Mouse (Mus musculus) neural tube, embryonic 12.5 days (tissue): ENCODE data around the gene Zfp296. TPM values are rescaled to one million over a fixed set of nuclear protein-coding genes. Genes with fewer than 3 reads are reported as not detected.

ENCODE experiments used
- ATAC-seq: fragments of 200-750 bp; cut with Nextera tagmentation; 2 replicates; pipeline ENCODE4 v1.8.0; 2017; ENCODE audit warnings: low read depth, mild to moderate bottlenecking, moderate TSS enrichment, moderate library complexity; ENCODE audit not compliant: low FRiP score
- H3K27ac ChIP-seq: fragments of 300-500 bp; sonication (generic); 2 replicates; pipeline ENCODE4 v1.5.1; 2016
- H3K27me3 ChIP-seq: fragments of 300-500 bp; sonication (generic); replicated peaks from 2 replicates; pipeline ENCODE4 v1.6.1; 2016; ENCODE audit warnings: mild to moderate bottlenecking
- H3K36me3 ChIP-seq: fragments of 300-500 bp; sonication (generic); 2 replicates; pipeline ENCODE4 v1.6.1; 2016; ENCODE audit warnings: mild to moderate bottlenecking
- H3K4me1 ChIP-seq: fragments of 300-500 bp; sonication (generic); 2 replicates; pipeline ENCODE4 v1.6.1; 2016
- H3K4me2 ChIP-seq: fragments of 300-500 bp; sonication (generic); replicated peaks from 2 replicates; pipeline ENCODE4 v1.6.1; 2016; ENCODE audit warnings: mild to moderate bottlenecking
- H3K4me3 ChIP-seq: fragments of 300-500 bp; sonication (generic); 2 replicates; pipeline ENCODE4 v1.5.1; 2016
- H3K9ac ChIP-seq: fragments of 300-500 bp; sonication (generic); 2 replicates; pipeline ENCODE4 v1.6.1; 2016; ENCODE audit warnings: mild to moderate bottlenecking
- H3K9me3 ChIP-seq: fragments of 300-500 bp; sonication (generic); 2 replicates; pipeline ENCODE4 v1.6.1; 2016; ENCODE audit warnings: mild to moderate bottlenecking
- WGBS: fragments of 180-500 bp; shearing (Covaris S2); methylation state at CpG from one replicate; pipeline ENCODE4 v1.1.7; 2016; 5-methylcytosine and 5-hydroxymethylcytosine counted together
- polyA plus RNA-seq: library from polyadenylated mRNA; unstranded; fragments of >200 nt; fragmentation: Nextera tagmentation; extraction: Ambion mirVana; gene quantifications from 2 replicates; pipeline ENCODE4 v1.2.1, GENCODE M21; 2016

Gene Zfp296
- polyA plus RNA-seq, 1 experiment from 2014 or later, result 0.30 TPM

- H3K9ac ChIP-seq, result no peak overlapping the region
- no peak overlapping the region for H3K4me3 ChIP-seq
- H3K27me3 ChIP-seq, result no peaks in the 10 kb centered on the region
- H3K4me2 ChIP-seq, result no peak overlapping the region
- no peak for ATAC-seq
- H3K9me3 ChIP-seq, result peaks cover 4% of the 10 kb centered on the region; the same call in 1 of the 2 replicates
- WGBS, result 100% methylated on average over 2 of the region's 2 CpGs
- H3K36me3 ChIP-seq, result peaks cover 46% of the 10 kb centered on the region
- H3K4me1 ChIP-seq, result peaks cover 13% of the 10 kb centered on the region
- no peak overlapping the region for H3K27ac ChIP-seq
These were observed 11.3 kb upstream of the Zfp296 start for GRCm38 (mm10) chr7:19565803-19566202.

GRCm38 (mm10) chr7:19567426-19567825 lies 9.7 kb upstream of the Zfp296 start:
- Histone ChIP-seq H3K9ac (no peak overlapping the region), H3K9me3 (peaks cover 4% of the 10 kb centered on the region; the same call in 1 of the 2 replicates), H3K4me1 (peaks cover 17% of the 10 kb centered on the region), H3K36me3 (peaks cover 46% of the 10 kb centered on the region), H3K27me3 (no peaks in the 10 kb centered on the region), H3K4me2 (no peak overlapping the region), H3K27ac (no peak overlapping the region), H3K4me3 (no peak overlapping the region)
- WGBS, result 95% methylated on average over 8 of the region's 8 CpGs
- ATAC-seq, result no peak

GRCm38 (mm10) chr7:19569647-19570046 lies 7.4 kb upstream of the Zfp296 start:
- WGBS, result 90% methylated on average over 3 of the region's 3 CpGs
- Histone ChIP-seq H3K36me3 (peaks cover 40% of the 10 kb centered on the region), H3K4me2 (no peak overlapping the region), H3K27ac (no peak overlapping the region), H3K27me3 (peaks cover 2% of the 10 kb centered on the region), H3K9me3 (no peaks in the 10 kb centered on the region), H3K4me3 (no peak overlapping the region), H3K4me1 (peaks cover 20% of the 10 kb centered on the region), H3K9ac (no peak overlapping the region)
- no peak for ATAC-seq

GRCm38 (mm10) chr7:19572926-19573775 lies 3.9 kb upstream of the Zfp296 start:
- under 1% methylated on average over 53 of the region's 53 CpGs for WGBS
- no peak overlapping the region for H3K27ac ChIP-seq

GRCm38 (mm10) chr7:19573776-19574140 lies 3.3 kb upstream of the Zfp296 start:
- Histone ChIP-seq H3K9ac (peak overlapping the region; percentile 87), H3K4me1 (peaks cover 28% of the 10 kb centered on the region), H3K4me2 (peak overlapping the region; percentile 67), H3K27ac (no peak overlapping the region), H3K9me3 (no peaks in the 10 kb centered on the region), H3K27me3 (peaks cover 39% of the 10 kb centered on the region), H3K4me3 (peak overlapping the region; percentile 75), H3K36me3 (peaks cover 17% of the 10 kb centered on the region)
- 26% methylated on average over 16 of the region's 16 CpGs for WGBS
- no peak for ATAC-seq

More at GRCm38 (mm10) chr7:19572926-19573775, 3.9 kb upstream of the Zfp296 start:
- peaks cover 33% of the 10 kb centered on the region for H3K27me3 ChIP-seq
- peaks cover 28% of the 10 kb centered on the region for H3K4me1 ChIP-seq
- H3K4me3 ChIP-seq, result peak overlapping the region; percentile 75
- H3K36me3 ChIP-seq, result peaks cover 20% of the 10 kb centered on the region
- peak; percentile 78 for ATAC-seq
- peak overlapping the region; percentile 87 for H3K9ac ChIP-seq
- H3K9me3 ChIP-seq, result no peaks in the 10 kb centered on the region
- H3K4me2 ChIP-seq, result peak overlapping the region; percentile 67

GRCm38 (mm10) chr7:19575559-19575958 lies 1.5 kb upstream of the Zfp296 start:
- Histone ChIP-seq H3K4me2 (no peak overlapping the region), H3K9me3 (no peaks in the 10 kb centered on the region), H3K4me1 (peaks cover 28% of the 10 kb centered on the region), H3K27ac (no peak overlapping the region), H3K4me3 (no peak overlapping the region), H3K36me3 (peaks cover 6% of the 10 kb centered on the region), H3K27me3 (peaks cover 55% of the 10 kb centered on the region), H3K9ac (no peak overlapping the region)
- WGBS, result 65% methylated on average over 3 of the region's 3 CpGs
- no peak for ATAC-seq

GRCm38 (mm10) chr7:19577877-19578414 lies 859 bp downstream of the Zfp296 start:
- Histone ChIP-seq H3K27me3 (peaks cover 55% of the 10 kb centered on the region), H3K9ac (no peak overlapping the region), H3K4me3 (peak overlapping the region; percentile 9; the same call in 1 of the 2 replicates), H3K9me3 (no peaks in the 10 kb centered on the region), H3K27ac (no peak overlapping the region), H3K4me2 (peak overlapping the region; percentile 56), H3K4me1 (peaks cover 15% of the 10 kb centered on the region), H3K36me3 (peaks cover 27% of the 10 kb centered on the region)
- ATAC-seq, result no peak
- WGBS, result 17% methylated on average over 10 of the region's 10 CpGs

GRCm38 (mm10) chr7:19578436-19578835 lies 1.3 kb downstream of the Zfp296 start:
- Histone ChIP-seq H3K4me2 (no peak overlapping the region), H3K9ac (no peak overlapping the region), H3K4me3 (no peak overlapping the region), H3K27me3 (peaks cover 55% of the 10 kb centered on the region), H3K9me3 (no peaks in the 10 kb centered on the region), H3K36me3 (peaks cover 29% of the 10 kb centered on the region), H3K4me1 (peaks cover 13% of the 10 kb centered on the region), H3K27ac (no peak overlapping the region)
- WGBS, result 62% methylated on average over 4 of the region's 4 CpGs
- no peak for ATAC-seq

- H3K9me3 ChIP-seq, result no peaks in the 10 kb centered on the region
- peaks cover 9% of the 10 kb centered on the region for H3K4me1 ChIP-seq
- WGBS, result 87% methylated on average over 10 of the region's 10 CpGs
- no peak overlapping the region for H3K27ac ChIP-seq
- H3K4me3 ChIP-seq, result no peak overlapping the region
- peaks cover 53% of the 10 kb centered on the region for H3K27me3 ChIP-seq
- no peak for ATAC-seq
- no peak overlapping the region for H3K9ac ChIP-seq
- no peak overlapping the region for H3K4me2 ChIP-seq
- H3K36me3 ChIP-seq, result peaks cover 42% of the 10 kb centered on the region
These were observed 2.7 kb downstream of the Zfp296 start for GRCm38 (mm10) chr7:19579751-19580150.

- peaks cover 47% of the 10 kb centered on the region for H3K27me3 ChIP-seq
- 87% methylated on average over 8 of the region's 8 CpGs for WGBS
These were observed 3.5 kb downstream of the Zfp296 start for GRCm38 (mm10) chr7:19580634-19581033.

GRCm38 (mm10) chr7:19586269-19586668 lies 9.2 kb downstream of the Zfp296 start:
- Histone ChIP-seq H3K27me3 (no peaks in the 10 kb centered on the region), H3K9me3 (no peaks in the 10 kb centered on the region), H3K36me3 (peaks cover 94% of the 10 kb centered on the region), H3K4me3 (no peak overlapping the region), H3K4me2 (no peak overlapping the region), H3K9ac (no peak overlapping the region), H3K4me1 (no peaks in the 10 kb centered on the region), H3K27ac (no peak overlapping the region)
- ATAC-seq, result no peak
- 68% methylated on average over 46 of the region's 46 CpGs for WGBS

More at GRCm38 (mm10) chr7:19580634-19581033, 3.5 kb downstream of the Zfp296 start:
- peaks cover 51% of the 10 kb centered on the region for H3K36me3 ChIP-seq
- no peak overlapping the region for H3K4me2 ChIP-seq
- no peak overlapping the region for H3K9ac ChIP-seq
- peaks cover 9% of the 10 kb centered on the region for H3K4me1 ChIP-seq
- no peaks in the 10 kb centered on the region for H3K9me3 ChIP-seq
- no peak overlapping the region for H3K27ac ChIP-seq
- no peak for ATAC-seq
- H3K4me3 ChIP-seq, result no peak overlapping the region

GRCm38 (mm10) chr7:19589207-19589606 lies 12.1 kb downstream of the Zfp296 start:
- no peak overlapping the region for H3K4me3 ChIP-seq
- H3K27ac ChIP-seq, result no peak overlapping the region
- ATAC-seq, result no peak
- H3K27me3 ChIP-seq, result no peaks in the 10 kb centered on the region
- no peaks in the 10 kb centered on the region for H3K9me3 ChIP-seq
- no peak overlapping the region for H3K9ac ChIP-seq
- WGBS, result 60% methylated on average over 3 of the region's 3 CpGs
- H3K4me2 ChIP-seq, result no peak overlapping the region
- no peaks in the 10 kb centered on the region for H3K4me1 ChIP-seq
- peaks cover 100% of the 10 kb centered on the region for H3K36me3 ChIP-seq
